Mouse (Mus musculus) myocyte (in vitro differentiated cells): ENCODE measurements around the gene Myo5c.

Source experiments
- POLR2A ChIP-seq: IDR thresholded peaks from one replicate; pipeline ENCODE4 v1.6.1; 2011; ENCODE audit warnings: low read depth, mild to moderate bottlenecking, control low read depth, moderate library complexity; ENCODE audit not compliant: insufficient read length
- TCF12 ChIP-seq: IDR thresholded peaks from one replicate; pipeline ENCODE4 v1.6.1; 2011; ENCODE audit warnings: mild to moderate bottlenecking, control low read depth; ENCODE audit not compliant: poor library complexity, insufficient read depth, severe bottlenecking

GRCm38 (mm10) chr9:75282179-75282578 lies 50.4 kb downstream of the Myo5c start:
- TF ChIP-seq TCF12 (no peak), POLR2A (no peak)
